Mouse (Mus musculus): ENCODE measurements around the gene Chpf. TPM values are rescaled to one million over a fixed set of nuclear protein-coding genes. Genes with fewer than 3 reads are reported as not detected.

Gene Chpf
- total RNA-seq, 2 experiments from 2014 or later, result 0.27 to 2.0 TPM

DNA sequence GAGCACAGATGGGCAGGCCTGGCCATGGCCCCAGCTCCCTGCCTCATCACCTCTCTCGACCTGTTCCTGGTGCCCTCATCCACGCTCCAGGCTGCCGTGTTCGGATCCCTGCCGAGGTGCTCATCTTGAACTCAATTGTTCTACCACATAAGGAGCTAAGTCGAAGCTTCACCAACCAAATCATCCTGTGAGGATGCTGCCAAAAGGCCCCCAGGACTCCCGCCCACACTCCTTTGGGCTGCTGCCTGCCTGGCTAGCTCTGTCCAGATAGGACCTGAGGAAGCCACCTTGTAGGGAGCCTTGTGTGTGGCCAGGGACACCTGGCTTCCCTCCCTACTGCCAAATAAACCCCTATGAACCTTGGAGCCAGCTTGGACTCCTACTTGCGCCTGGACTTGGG is 36.3 kb downstream of the Chpf start:
- no peak for ATAC-seq (replicated peaks; ENCODE audit: poor library complexity)

DNA sequence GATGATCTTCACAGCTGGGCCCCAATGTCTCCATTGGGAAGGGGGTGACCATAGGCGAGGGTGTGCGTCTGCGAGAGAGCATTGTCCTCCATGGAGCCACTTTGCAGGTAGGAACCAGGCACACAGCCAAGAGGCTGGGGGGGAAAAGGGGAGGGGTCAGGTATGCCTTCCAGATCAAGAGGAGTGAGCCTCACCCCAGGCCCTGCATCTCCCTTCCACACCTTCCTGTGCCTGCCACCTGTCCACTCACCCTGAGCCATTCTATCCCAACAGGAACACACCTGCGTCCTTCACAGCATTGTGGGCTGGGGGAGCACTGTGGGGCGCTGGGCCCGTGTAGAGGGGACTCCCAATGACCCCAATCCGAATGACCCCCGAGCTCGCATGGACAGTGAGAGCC is 36.9 kb downstream of the Chpf start:
- no peak for ATAC-seq (replicated peaks; ENCODE audit: poor library complexity)

GRCm38 (mm10) chr1:75441471-75441996 is 37.6 kb downstream of the Chpf start:
- ATAC-seq (replicated peaks; ENCODE audit: poor library complexity), result no peak

GRCm38 (mm10) chr1:75440661-75441060 is 38.4 kb downstream of the Chpf start:
- ATAC-seq (replicated peaks; ENCODE audit: poor library complexity), result no peak

GRCm38 (mm10) chr1:75438782-75439181 is 40.3 kb downstream of the Chpf start:
- no peak for ATAC-seq (replicated peaks; ENCODE audit: poor library complexity)

DNA sequence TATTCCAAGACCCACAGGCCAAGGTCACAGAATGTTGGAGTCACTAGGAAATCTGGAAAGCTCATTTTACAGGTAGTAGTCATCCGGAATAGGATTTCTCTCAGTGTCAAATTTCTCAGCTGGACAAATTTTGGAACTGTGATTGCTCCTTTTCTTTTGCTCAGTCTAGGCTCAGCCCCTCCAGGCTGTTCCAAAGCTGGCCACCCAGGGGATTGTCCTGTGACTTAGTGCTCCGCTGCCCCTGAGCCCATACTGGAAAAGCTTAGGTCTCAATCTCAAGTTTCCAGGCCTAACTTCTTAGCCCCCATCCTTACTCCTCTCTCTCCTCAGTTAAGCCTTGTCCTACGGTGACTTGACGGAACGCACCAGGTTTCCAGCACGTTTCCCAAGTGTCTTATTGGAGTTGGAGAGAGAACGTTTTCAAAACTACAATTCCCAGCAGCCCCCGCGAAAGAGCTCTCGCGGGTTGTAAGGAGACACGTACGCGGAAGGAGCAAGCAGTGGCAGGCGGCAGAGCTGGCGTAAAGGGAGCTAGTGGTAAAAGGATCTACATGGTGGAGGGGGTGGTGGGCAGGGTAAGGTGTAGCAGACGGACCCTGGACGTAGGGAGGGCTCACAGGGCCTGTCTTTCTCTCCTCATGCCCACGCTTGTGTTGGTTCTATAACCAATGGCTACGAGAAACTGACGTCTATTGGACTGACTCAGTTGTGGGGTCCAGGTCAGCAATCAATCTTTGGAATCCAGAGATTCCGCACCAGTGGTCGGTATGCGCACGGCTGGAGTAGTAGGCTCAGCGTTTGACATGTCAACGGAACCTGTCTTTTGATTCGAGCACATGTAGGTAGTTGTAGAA is 43.4 kb downstream of the Chpf start, which contains the start of gene Gmppa:
Gene Gmppa, plus strand, starts transcription at position 456 of the 854 bp plus-strand sequence.
- ATAC-seq (replicated peaks; ENCODE audit: poor library complexity), result peak; percentile 98

DNA sequence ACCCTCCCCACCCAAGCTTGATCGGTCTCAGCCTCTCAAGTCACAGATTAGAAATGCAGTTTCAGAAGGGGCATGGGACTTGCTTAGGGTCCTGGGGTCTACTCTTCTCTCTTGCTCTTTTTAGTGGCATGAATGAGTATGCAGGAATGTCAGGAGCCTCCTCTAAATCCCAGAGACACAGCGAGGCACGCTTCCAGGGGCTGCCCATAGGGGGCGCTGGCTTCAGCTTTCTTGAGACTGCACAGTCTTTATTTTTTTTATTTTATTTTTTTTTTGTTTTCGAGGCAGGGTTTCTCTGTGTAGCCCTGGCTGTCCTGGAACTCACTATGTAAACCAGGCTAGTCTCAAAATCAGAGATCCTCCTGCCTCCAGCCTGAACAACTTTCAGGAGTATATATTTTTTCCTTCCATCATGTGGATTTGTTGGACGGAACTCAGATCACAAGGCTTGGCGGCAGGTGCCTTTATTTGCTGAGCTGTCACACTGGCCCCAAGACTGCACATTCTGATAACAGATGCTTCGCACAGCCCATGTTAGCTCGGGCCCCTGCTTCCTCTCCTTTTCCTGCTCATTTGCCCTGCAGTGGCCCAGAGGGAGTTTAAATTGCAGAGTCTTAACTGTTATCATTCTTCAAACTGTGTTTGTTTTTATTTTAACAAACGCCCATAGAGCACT is 53.2 kb downstream of the Chpf start:
- peak; percentile 54; the same call in 1 of the 2 replicates for ATAC-seq (replicated peaks; ENCODE audit: poor library complexity)

Other genes starting within 250 kb of the Chpf start
- 0.56 and 1.2 TPM in 2 replicates for gene A630095N17Rik, start 247.2 kb downstream of the Chpf start, total RNA-seq (2015)
- gene A630095N17Rik, start 247.2 kb downstream of the Chpf start, total RNA-seq (2017), result 1.2 TPM in 1 of 2 replicates, not detected in the other
- gene Dnajb2, start 242.9 kb downstream of the Chpf start, total RNA-seq (2015), result 1.3 and 1.8 TPM in 2 replicates
- 1.9 and 6.4 TPM in 2 replicates for gene Dnajb2, start 242.9 kb downstream of the Chpf start, total RNA-seq (2017)
- gene Ptprn, start 214.8 kb downstream of the Chpf start, total RNA-seq (2015), result 0.12 and 0.15 TPM in 2 replicates
- gene Ptprn, start 214.8 kb downstream of the Chpf start, total RNA-seq (2017), result 0.10 TPM in 1 of 2 replicates, not detected in the other
- not detected in 2 replicates for gene Resp18, start 200.9 kb downstream of the Chpf start, total RNA-seq (2015)
- gene Resp18, start 200.9 kb downstream of the Chpf start, total RNA-seq (2017), result not detected in 2 replicates
- 31.3 and 39.7 TPM in 2 replicates for gene Dnpep, start 161.3 kb downstream of the Chpf start, total RNA-seq (2015)
- gene Dnpep, start 161.3 kb downstream of the Chpf start, total RNA-seq (2017), result 36.4 and 41.7 TPM in 2 replicates
- not detected in 2 replicates for gene Des, start 119.0 kb downstream of the Chpf start, total RNA-seq (2015)
- gene Des, start 119.0 kb downstream of the Chpf start, total RNA-seq (2017), result not detected in 2 replicates
- gene Speg, start 104.0 kb downstream of the Chpf start, total RNA-seq (2015), result not detected in 2 replicates
- gene Speg, start 104.0 kb downstream of the Chpf start, total RNA-seq (2017), result not detected in 2 replicates
- 65.8 and 74.1 TPM in 2 replicates for gene Gmppa, start 43.4 kb downstream of the Chpf start, total RNA-seq (2015)
- gene Gmppa, start 43.4 kb downstream of the Chpf start, total RNA-seq (2017), result 87.0 and 98.6 TPM in 2 replicates
- not detected in 2 replicates for gene Asic4, start 28.9 kb downstream of the Chpf start, total RNA-seq (2015)
- gene Asic4, start 28.9 kb downstream of the Chpf start, total RNA-seq (2017), result not detected in 2 replicates
- gene Tmem198, start 225 bp upstream of the Chpf start, total RNA-seq (2015), result not detected in 2 replicates
- gene Tmem198, start 225 bp upstream of the Chpf start, total RNA-seq (2017), result 2.9 TPM in 1 of 2 replicates, not detected in the other
- 1.0 TPM in 1 of 2 replicates, not detected in the other for gene Obsl1, start 27.1 kb upstream of the Chpf start, total RNA-seq (2015)
- gene Obsl1, start 27.1 kb upstream of the Chpf start, total RNA-seq (2017), result 0.30 TPM in 1 of 2 replicates, not detected in the other
- gene Inha, start 27.8 kb upstream of the Chpf start, total RNA-seq (2015), result not detected in 2 replicates
- gene Inha, start 27.8 kb upstream of the Chpf start, total RNA-seq (2017), result not detected in 2 replicates
- gene Stk11ip, start 42.2 kb upstream of the Chpf start, total RNA-seq (2015), result 7.9 and 9.6 TPM in 2 replicates
- 11.3 and 24.0 TPM in 2 replicates for gene Stk11ip, start 42.2 kb upstream of the Chpf start, total RNA-seq (2017)
- gene Slc4a3, start 67.0 kb upstream of the Chpf start, total RNA-seq (2015), result 0.05 TPM in 1 of 2 replicates, not detected in the other
- 0.03 and 0.04 TPM in 2 replicates for gene Slc4a3, start 67.0 kb upstream of the Chpf start, total RNA-seq (2017)